Mouse (Mus musculus): ENCODE measurements at regions not wholly inside any gene's neighbourhood (a gene's known extent, or its start where the extent isn't known, plus 50 kb on each side); places are given as distances from the start of the nearest gene placed in this dataset.
"Not testable (repeated sequence)": the region's sequence is repeated elsewhere in the genome, so short reads cannot be mapped to it uniquely, and the experiment has no call there.

- POLR2A ChIA-PET = no interaction called here
These were observed 347.7 kb downstream of the Cypt12 start for GRCm38 (mm10) chr3:18295921-18296320.

GRCm38 (mm10) chr3:18298699-18299098 lies 350.5 kb downstream of the Cypt12 start:
- POLR2A ChIA-PET = no interaction called here
- CTCF ChIA-PET = no interaction called here

More at GRCm38 (mm10) chr3:18295921-18296320, 347.7 kb downstream of the Cypt12 start:
- CTCF ChIA-PET = no interaction called here

GRCm38 (mm10) chr3:18299502-18299901 lies 351.3 kb downstream of the Cypt12 start:
- POLR2A ChIA-PET = no interaction called here
- CTCF ChIA-PET = no interaction called here

GRCm38 (mm10) chr3:18319433-18319832 lies 371.2 kb downstream of the Cypt12 start:
- CTCF ChIA-PET = no interaction called here
- POLR2A ChIA-PET = no interaction called here

GRCm38 (mm10) chr3:18333182-18333581 lies 385.0 kb downstream of the Cypt12 start:
- POLR2A ChIA-PET = no interaction called here
- CTCF ChIA-PET = no interaction called here

GRCm38 (mm10) chr3:18339189-18339588 lies 391.0 kb downstream of the Cypt12 start:
- ChIA-PET CTCF (no interaction called here), POLR2A (no interaction called here)

GRCm38 (mm10) chr3:18341757-18342156 lies 393.5 kb downstream of the Cypt12 start:
- ChIA-PET CTCF (no interaction called here), POLR2A (no interaction called here)

- CTCF ChIA-PET = no interaction called here
- POLR2A ChIA-PET = interaction anchor here in 1 of 4 experiments (0.5 kb wide), 1 partner anchor 481 kb away, joined by 14 read pairs; no protein-coding TSS in a partner anchor
These were observed 430.1 kb downstream of the Cypt12 start for GRCm38 (mm10) chr3:18378014-18379005.

GRCm38 (mm10) chr3:18421886-18422575 lies 473.8 kb downstream of the Cypt12 start:
- POLR2A ChIA-PET = interaction anchor here in 1 of 4 experiments (0.7 to 0.8 kb wide), 3 partner anchors 20 to 199 kb away, joined by 3 to 7 read pairs (median 6); no protein-coding TSS in a partner anchor
- CTCF ChIA-PET = no interaction called here

- ChIA-PET CTCF (no interaction called here), POLR2A (no interaction called here)
These were observed 480.7 kb downstream of the Cypt12 start for GRCm38 (mm10) chr3:18428908-18429307.

- POLR2A ChIA-PET = interaction anchor here in 1 of 4 experiments (0.5 kb wide), 1 partner anchor 14 kb away, joined by 4 read pairs; no protein-coding TSS in a partner anchor
These were observed 490.6 kb downstream of the Cypt12 start for GRCm38 (mm10) chr3:18438845-18439244.

GRCm38 (mm10) chr3:18452197-18452933 lies 504.2 kb downstream of the Cypt12 start:
- ChIA-PET POLR2A (no interaction called here), CTCF (no interaction called here)

More at GRCm38 (mm10) chr3:18438845-18439244, 490.6 kb downstream of the Cypt12 start:
- CTCF ChIA-PET = no interaction called here

- CTCF ChIA-PET = no interaction called here
- POLR2A ChIA-PET = no interaction called here
These were observed 505.2 kb downstream of the Cypt12 start for GRCm38 (mm10) chr3:18453220-18453985.

- CTCF ChIA-PET = no interaction called here
- POLR2A ChIA-PET = no interaction called here
These were observed 505.7 kb downstream of the Cypt12 start for GRCm38 (mm10) chr3:18453986-18454291.

GRCm38 (mm10) chr3:18454558-18455191 lies 506.5 kb downstream of the Cypt12 start:
- POLR2A ChIA-PET, CTCF ChIA-PET: not testable (repeated sequence)

- CTCF ChIA-PET = no interaction called here
- POLR2A ChIA-PET = no interaction called here
These were observed 508.0 kb downstream of the Cypt12 start for GRCm38 (mm10) chr3:18456033-18456690.

- POLR2A ChIA-PET = no interaction called here
- CTCF ChIA-PET = no interaction called here
These were observed 512.1 kb downstream of the Cypt12 start for GRCm38 (mm10) chr3:18460267-18460666.

GRCm38 (mm10) chr3:18471846-18472245 lies 523.6 kb downstream of the Cypt12 start:
- ChIA-PET CTCF (no interaction called here), POLR2A (no interaction called here)

- POLR2A ChIA-PET = no interaction called here
- CTCF ChIA-PET = no interaction called here
These were observed 531.3 kb downstream of the Cypt12 start for GRCm38 (mm10) chr3:18479557-18479956.
